Mouse (Mus musculus) frontal cortex, postnatal 36 days (tissue): ENCODE data around the gene Allc.

Experiments
- DNase-seq, 2 experiments: peaks; one replicate each; pipeline ENCODE4 v3.0.0; 2022; ENCODE audit warnings: low spot score in 2 of 2

The Allc gene

DNA sequence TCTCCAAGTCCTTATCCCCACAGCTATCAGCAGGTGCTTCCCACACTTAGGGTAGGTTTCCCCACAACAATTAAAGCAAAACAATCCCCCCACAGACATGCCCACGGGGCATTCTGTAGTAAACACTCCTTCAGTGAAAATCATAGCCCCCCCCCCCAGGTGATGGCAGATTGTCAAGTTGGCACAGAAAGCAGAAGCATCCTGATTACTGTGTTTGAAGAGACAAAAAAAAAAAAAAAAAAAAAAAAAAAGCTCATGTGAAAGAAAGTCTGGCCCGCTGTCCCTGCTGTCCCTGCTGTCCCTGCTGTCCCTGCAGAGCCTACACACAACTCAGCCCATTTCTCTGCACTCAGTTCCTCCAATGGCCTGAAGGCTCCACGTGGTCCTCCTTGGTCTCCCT is 1.7 kb upstream of the Allc start:
- no peak for DNase-seq

DNA sequence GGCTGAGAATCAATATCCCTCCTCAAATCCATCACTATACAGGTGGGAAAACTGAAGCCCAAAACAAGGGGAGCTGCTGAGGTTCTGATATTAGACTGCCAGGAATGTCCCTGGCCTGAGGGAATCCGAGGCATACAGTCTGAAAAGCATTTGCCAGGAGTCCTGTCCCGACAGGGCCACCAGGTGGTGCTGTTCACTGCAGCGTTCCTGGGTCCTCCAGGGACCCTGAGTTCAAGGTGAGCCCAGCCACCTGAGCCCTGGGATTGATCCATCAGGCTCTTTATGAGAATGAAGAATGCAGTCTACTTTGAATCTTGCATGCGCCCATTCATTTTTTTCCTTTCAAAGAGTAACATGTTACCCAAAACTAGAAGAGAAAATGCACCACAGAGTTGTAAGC is 3.2 kb downstream of the Allc start:
- DNase-seq = no peak

DNA sequence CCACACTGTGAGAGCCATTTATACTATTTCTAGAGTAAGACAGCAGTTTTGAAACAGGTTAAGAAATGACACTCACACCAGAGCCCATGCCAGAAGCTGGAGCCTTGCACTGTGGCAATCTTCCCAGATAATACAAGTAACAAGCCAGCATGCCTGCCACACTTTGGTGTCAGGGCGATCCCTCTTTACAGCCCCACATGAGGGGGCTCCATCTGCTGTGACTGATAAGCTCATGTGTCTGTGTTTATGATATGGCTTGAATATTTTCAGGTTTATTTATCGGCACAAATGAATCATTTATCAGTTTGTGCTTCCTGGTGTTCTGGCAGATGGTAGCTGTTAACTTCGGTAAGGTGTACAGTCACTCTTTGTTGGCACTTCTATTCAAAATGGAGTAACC is 4.2 kb downstream of the Allc start:
- peak in 1 of 2 experiments; percentile 28 for DNase-seq

DNA sequence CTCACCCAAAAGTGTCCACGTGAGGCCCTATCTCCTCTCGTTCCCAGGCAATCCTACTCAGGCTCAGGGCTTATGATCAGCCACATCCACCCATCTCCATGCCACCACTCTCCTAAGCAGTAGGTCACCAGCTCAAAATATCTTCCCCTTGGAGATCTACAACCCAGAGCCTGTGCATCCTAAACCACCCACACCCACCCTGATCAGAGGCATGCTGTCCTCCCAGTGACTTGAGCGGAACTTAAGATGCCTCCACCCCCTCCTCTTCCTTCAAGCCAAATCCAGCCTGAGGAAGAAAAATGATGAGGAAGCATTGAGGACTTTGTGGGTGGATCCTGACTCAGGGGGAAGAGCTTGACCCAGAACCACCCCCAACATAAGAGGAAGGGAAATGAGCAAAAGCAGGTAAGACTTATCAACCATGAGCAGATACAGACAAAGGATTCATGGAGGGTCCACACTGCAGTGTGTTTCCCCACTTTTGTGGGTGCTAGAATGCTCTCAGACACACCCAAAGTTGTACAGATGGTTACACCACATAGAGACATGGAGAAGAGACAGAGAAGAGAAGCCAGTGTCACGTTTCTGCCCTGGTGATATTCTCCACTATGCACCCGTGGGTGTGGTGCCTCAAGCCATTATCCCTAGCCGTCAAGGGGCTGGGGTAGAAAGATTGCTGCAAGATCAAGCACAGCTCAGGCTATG is 6.8 kb downstream of the Allc start:
- no peak for DNase-seq

DNA sequence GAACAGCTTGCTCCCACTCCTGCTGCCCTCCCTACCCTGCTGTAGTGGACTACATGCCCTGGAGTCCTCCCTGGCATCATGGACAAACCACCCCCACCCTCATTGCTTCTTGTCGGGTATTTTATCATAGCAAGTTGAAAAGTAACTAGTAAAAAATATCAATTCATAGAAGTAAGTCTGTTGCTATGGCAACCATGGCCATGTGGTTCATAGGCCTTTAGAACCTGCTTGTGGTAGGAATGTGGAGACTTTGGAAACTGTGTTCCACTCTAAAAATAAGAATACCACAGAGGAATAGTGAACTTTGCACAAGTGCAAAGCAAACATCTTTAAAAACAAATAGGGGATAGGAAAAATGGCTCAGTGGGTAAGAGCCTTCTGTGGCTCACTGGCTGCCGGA is 10.1 kb downstream of the Allc start:
- DNase-seq = no peak

DNA sequence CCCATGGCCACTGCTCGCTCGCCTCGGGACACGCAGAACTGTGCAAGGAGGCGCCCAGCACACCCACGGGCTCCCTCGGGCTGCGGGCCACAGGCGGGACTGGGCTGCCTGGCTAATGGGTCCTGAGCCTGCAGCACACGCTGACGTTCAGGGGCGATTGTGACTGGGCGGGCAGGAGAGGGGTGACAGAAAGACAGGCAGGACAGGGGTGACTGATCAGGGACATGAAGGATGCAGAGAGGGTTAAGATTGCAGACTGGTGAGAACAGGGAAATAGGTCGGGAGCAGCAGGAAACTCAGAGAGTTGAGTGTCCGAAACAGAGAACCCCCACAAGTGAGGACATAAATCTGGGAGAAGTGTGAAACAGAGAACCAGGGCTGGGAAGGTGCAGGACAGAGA is 30.0 kb downstream of the Allc start, which contains the start of gene Dcdc2c:
Gene Dcdc2c (minus strand): TSS at position 101 of the 400 bp plus-strand sequence.
- DNase-seq = no peak

DNA sequence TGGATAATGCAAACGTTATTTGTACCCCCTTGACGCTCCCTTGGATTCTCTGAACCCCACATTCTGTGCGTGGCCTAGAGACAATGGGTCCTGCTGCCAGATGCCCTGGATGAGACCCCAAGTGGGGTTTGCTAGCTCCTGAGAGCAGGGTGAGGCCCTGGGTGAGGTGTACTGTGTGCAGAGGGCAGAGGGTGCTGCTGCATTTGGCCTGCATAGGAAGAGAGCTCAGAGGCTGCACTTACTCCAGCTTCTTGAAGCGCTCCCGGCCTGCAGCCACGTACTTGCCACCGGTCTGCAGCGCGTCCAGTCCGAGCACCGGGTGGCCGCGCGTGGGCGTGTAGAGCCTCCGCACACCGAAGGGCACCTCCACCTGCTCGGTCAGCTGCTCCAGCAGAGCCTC is 30.5 kb downstream of the Allc start:
- DNase-seq = no peak

DNA sequence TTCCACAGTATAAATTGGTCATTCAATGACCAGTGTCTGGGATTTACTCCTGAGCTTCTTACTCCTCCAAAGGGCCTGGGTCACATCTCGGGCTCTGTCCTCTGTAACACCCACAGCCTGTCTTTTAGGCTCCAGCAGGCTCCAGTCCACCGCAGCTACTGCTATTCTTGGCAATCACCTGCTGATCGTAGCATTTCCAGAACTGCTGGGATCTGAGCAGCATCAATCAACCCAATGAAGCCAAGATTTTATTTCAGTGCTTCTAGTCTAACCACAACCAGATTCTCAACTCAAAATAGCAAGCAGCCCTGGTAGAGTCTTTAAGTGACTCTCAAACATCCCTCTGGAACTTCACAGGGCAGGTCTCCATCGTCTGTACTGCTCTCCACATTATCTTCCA is 33.4 kb downstream of the Allc start:
- no peak for DNase-seq

DNA sequence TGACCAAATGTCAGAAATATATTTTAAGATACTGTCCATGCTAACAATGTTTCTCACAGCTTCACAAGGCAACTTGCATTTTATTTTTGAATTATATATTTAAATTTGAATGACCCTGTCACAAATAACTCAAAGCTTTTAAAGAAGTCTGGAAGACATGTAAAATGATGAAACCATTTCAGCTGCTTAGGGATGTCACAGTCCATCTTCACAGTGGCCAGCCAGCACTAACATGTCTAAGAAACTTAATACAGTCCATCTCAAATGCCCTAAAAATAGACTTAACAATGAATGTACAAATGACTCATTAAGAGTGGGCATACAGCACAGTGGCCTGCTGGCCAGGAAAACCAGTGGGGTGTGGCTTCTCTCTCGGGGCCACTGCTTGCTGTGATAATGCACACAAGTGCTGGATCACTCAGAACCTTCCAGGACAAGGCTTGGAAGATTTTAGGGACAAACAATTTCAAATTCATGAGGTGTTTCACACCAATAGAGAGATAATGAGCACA is 68.0 kb downstream of the Allc start:
- DNase-seq = no peak

DNA sequence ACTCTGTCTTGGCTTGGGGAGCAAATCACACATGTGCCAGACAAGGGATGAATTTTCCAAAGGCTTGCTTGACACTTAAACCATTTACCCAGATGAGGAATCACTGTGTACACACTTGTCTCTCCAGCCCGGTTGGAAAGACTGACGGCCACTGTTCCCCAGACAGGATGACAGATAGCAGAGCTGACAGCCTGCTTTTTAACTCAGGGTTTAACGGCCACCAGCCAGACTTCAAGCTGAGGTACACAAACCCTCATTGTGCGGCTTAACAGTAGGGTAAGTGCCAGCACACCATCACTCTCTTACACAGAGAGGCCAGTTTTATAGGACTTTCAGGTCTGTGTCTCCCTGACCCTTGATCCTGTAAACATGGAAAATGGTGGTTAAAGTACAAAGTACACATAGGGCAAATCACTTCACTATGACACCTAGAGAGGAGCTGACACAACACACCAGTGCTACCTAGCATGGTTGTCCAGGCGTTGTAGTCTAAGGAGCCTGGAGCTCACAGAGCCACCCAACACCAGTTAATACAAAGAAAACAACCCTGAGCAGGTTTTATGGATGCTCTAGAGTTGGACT is 72.5 kb downstream of the Allc start:
- no peak for DNase-seq
